Mouse (Mus musculus): ENCODE data around the gene Zfp618. TPM values are rescaled to one million over a fixed set of nuclear protein-coding genes. Genes with fewer than 3 reads are reported as not detected.
A peak's percentile ranks its signal among the peaks of the same experiment; 100 is the strongest.

Zfp618 gene
- polyA plus RNA-seq, 1 experiment = 0.60 TPM

GRCm38 (mm10) chr4:63154028-63154427 lies 188.7 kb downstream of the Zfp618 start:
- Histone ChIP-seq H3K4me3 (ENCODE audit: low read depth, low read length) (no peak overlapping the region), H3K36me3 (ENCODE audit: control insufficient read depth, insufficient read depth, low read length) (no peaks in the 10 kb centered on the region), H3K4me1 (ENCODE audit: control insufficient read depth, insufficient read depth, insufficient read length, low read length) (peaks cover 7% of the 10 kb centered on the region; the same call in 1 of the 2 replicates), H3K27ac (ENCODE audit: insufficient read depth, low read depth, low read length) (no peak overlapping the region), H3K27me3 (ENCODE audit: control insufficient read depth, insufficient read depth, low read length) (no peaks in the 10 kb centered on the region)
- TF ChIP-seq CTCF (IDR thresholded peaks at IDR 0.05; ENCODE audit: extremely low read depth, insufficient read length, insufficient replicate concordance, low read depth, low read length) (no peak), POLR2A (IDR thresholded peaks at IDR 0.05; ENCODE audit: low read depth, low read length) (no peak)
- WGBS = 74% methylated on average over 4 of the region's 4 CpGs

DNA sequence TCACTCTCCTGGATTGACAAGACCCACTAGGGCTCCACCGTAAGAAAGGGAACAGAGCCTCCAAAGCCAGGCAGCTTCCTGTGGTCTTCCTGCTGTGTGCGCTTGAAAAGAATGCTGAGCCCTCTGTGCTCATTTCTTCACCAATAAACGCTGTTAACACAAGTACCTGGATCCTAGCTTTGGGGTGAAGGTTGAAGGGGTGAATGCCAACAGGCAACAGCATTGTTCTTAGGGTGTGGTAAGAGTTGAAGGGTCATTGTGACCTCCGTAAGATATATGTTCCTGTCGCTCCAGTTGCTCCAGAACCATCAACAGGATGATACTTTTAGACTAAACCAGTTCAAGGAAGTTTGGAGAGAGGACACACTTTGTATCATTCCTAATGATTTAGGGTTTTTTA lies 189.3 kb downstream of the Zfp618 start, which contains the start of gene Ambp:
TSS of gene Ambp (minus strand) at position 101 of the 400 bp plus-strand sequence.
- 67% methylated on average over 5 of the region's 5 CpGs for WGBS
- H3K27me3 ChIP-seq (ENCODE audit: control insufficient read depth, insufficient read depth, low read length) = no peaks in the 10 kb centered on the region
- H3K4me1 ChIP-seq (ENCODE audit: control insufficient read depth, insufficient read depth, insufficient read length, low read length) = peaks cover 7% of the 10 kb centered on the region; the same call in 1 of the 2 replicates
- no peak within 1 kb of the TSS for H3K27ac ChIP-seq (ENCODE audit: insufficient read depth, low read depth, low read length)
- no peaks in the 10 kb centered on the region for H3K36me3 ChIP-seq (ENCODE audit: control insufficient read depth, insufficient read depth, low read length)
- TF ChIP-seq POLR2A (IDR thresholded peaks at IDR 0.05; ENCODE audit: low read depth, low read length) (no peak), CTCF (IDR thresholded peaks at IDR 0.05; ENCODE audit: extremely low read depth, insufficient read length, insufficient replicate concordance, low read depth, low read length) (no peak)
- H3K4me3 ChIP-seq (ENCODE audit: low read depth, low read length) = no peak within 1 kb of the TSS

DNA sequence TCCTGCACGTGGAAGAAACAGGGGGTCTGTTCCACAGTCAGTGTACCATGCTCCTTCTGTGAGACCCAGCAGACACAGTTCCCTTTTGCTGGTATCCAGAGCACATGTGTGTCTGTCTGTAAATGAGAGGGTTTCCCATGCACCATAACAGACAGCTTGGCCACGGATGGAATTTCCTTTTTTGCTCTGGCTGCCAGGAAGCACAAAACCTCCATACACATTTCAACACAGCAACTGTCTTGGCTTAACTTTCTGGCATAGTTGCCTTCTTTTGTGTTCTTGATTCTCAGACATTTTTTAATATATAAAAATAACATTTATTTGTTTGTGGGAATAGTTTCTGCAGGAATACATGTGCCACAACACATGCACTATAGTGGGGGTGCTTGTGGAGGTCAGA lies 190.2 kb downstream of the Zfp618 start:
- no peak overlapping the region for H3K4me3 ChIP-seq (ENCODE audit: low read depth, low read length)
- H3K4me1 ChIP-seq (ENCODE audit: control insufficient read depth, insufficient read depth, insufficient read length, low read length) = peaks cover 7% of the 10 kb centered on the region; the same call in 1 of the 2 replicates
- H3K27me3 ChIP-seq (ENCODE audit: control insufficient read depth, insufficient read depth, low read length) = no peaks in the 10 kb centered on the region
- no peak overlapping the region for H3K27ac ChIP-seq (ENCODE audit: insufficient read depth, low read depth, low read length)
- 53% methylated on average over 2 of the region's 2 CpGs for WGBS
- H3K36me3 ChIP-seq (ENCODE audit: control insufficient read depth, insufficient read depth, low read length) = no peaks in the 10 kb centered on the region
- TF ChIP-seq CTCF (IDR thresholded peaks at IDR 0.05; ENCODE audit: extremely low read depth, insufficient read length, insufficient replicate concordance, low read depth, low read length) (no peak), POLR2A (IDR thresholded peaks at IDR 0.05; ENCODE audit: low read depth, low read length) (no peak)

DNA sequence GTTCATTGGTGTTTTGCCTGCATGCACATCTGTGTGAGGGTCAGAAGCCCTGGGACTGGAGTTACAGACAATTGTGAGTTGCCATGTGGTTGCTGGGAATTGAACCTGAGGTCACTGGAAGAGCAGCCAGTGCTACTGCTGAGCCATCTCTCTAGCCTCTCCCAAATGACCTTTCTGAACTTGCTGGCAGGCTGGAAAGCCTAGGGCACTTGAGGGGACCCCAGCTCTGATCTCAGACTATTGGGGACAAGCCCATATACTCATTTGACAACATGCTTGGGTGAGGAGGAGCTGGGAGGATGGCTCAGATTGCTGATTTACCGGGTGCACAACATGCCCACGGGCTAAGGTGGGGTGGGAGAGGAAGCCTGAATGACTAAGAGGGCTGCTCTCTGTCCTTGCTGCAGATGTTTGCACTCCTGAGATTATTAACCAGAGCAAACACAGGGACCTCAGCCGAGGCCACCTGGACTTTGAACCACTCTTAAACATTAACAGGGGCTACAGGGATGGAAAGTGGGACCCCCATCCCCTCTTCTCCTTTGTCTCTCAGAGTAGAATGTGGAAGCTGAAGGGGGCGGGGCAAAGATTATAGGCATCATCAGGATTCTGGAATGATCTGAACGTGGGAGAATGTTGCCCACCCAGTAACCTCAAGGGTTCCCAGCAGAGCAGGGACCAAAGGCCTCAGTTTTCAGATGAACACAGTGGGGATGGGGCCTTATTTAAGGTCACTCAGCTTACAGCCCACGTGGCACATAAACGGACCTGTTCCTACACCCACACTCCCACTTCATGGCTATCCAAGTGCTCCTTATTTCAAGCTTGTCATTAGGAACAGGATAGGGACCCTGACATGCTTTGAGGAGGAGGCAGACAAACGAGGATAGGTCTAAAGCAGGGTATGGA lies 191.6 kb downstream of the Zfp618 start:
- TF ChIP-seq POLR2A (IDR thresholded peaks at IDR 0.05; ENCODE audit: low read depth, low read length) (no peak), CTCF (IDR thresholded peaks at IDR 0.05; ENCODE audit: extremely low read depth, insufficient read length, insufficient replicate concordance, low read depth, low read length) (no peak)
- Histone ChIP-seq H3K36me3 (ENCODE audit: control insufficient read depth, insufficient read depth, low read length) (no peaks in the 10 kb centered on the region), H3K4me3 (ENCODE audit: low read depth, low read length) (no peak overlapping the region), H3K27ac (ENCODE audit: insufficient read depth, low read depth, low read length) (no peak overlapping the region), H3K4me1 (ENCODE audit: control insufficient read depth, insufficient read depth, insufficient read length, low read length) (peaks cover 7% of the 10 kb centered on the region; the same call in 1 of the 2 replicates), H3K27me3 (ENCODE audit: control insufficient read depth, insufficient read depth, low read length) (no peaks in the 10 kb centered on the region)
- 23% methylated on average over 8 of the region's 8 CpGs for WGBS

GRCm38 (mm10) chr4:63158192-63158591 lies 192.8 kb downstream of the Zfp618 start:
- no peak overlapping the region for H3K4me3 ChIP-seq (ENCODE audit: low read depth, low read length)
- H3K27ac ChIP-seq (ENCODE audit: insufficient read depth, low read depth, low read length) = no peak overlapping the region
- no peaks in the 10 kb centered on the region for H3K36me3 ChIP-seq (ENCODE audit: control insufficient read depth, insufficient read depth, low read length)
- 83% methylated on average over 7 of the region's 7 CpGs for WGBS
- H3K4me1 ChIP-seq (ENCODE audit: control insufficient read depth, insufficient read depth, insufficient read length, low read length) = peaks cover 7% of the 10 kb centered on the region; the same call in 1 of the 2 replicates
- H3K27me3 ChIP-seq (ENCODE audit: control insufficient read depth, insufficient read depth, low read length) = no peaks in the 10 kb centered on the region
- no peak for TF ChIP-seq CTCF (IDR thresholded peaks at IDR 0.05; ENCODE audit: extremely low read depth, insufficient read length, insufficient replicate concordance, low read depth, low read length)
- no peak for TF ChIP-seq POLR2A (IDR thresholded peaks at IDR 0.05; ENCODE audit: low read depth, low read length)

- Histone ChIP-seq H3K4me1 (ENCODE audit: control insufficient read depth, insufficient read depth, insufficient read length, low read length) (peaks cover 7% of the 10 kb centered on the region; the same call in 1 of the 2 replicates), H3K27me3 (ENCODE audit: control insufficient read depth, insufficient read depth, low read length) (no peaks in the 10 kb centered on the region), H3K27ac (ENCODE audit: insufficient read depth, low read depth, low read length) (no peak overlapping the region), H3K4me3 (ENCODE audit: low read depth, low read length) (no peak overlapping the region), H3K36me3 (ENCODE audit: control insufficient read depth, insufficient read depth, low read length) (no peaks in the 10 kb centered on the region)
- no peak for TF ChIP-seq POLR2A (IDR thresholded peaks at IDR 0.05; ENCODE audit: low read depth, low read length)
- TF ChIP-seq CTCF (IDR thresholded peaks at IDR 0.05; ENCODE audit: extremely low read depth, insufficient read length, insufficient replicate concordance, low read depth, low read length) = peak; percentile 74; the same call in 1 of the 2 replicates
- WGBS = 5% methylated on average over 5 of the region's 5 CpGs
These were observed 193.7 kb downstream of the Zfp618 start for GRCm38 (mm10) chr4:63158961-63159592.

DNA sequence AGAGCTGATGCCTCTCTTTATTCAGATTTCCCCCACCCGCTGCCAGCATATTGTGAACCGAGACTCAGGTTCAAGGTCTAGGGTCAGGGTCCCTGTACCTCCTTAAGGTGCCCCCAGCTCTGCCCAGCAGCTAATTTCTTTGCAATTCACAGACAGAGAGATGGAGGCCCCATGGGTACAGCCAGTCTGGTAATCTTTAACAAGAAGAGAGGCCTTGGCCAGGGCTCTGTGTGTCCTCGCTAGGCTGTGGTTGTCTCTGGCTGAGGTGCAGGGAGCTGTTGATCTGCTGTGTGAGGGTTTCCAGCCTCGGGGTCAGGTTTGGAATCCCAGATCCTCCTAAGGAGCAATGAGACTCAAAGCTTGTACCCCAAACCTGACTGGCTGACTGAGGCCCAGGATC lies 200.3 kb downstream of the Zfp618 start:
- no peaks in the 10 kb centered on the region; the same call in 1 of the 2 replicates for H3K4me1 ChIP-seq (ENCODE audit: control insufficient read depth, insufficient read depth, insufficient read length, low read length)
- WGBS = 68% methylated on average over 4 of the region's 4 CpGs
- H3K27ac ChIP-seq (ENCODE audit: insufficient read depth, low read depth, low read length) = no peak overlapping the region

More for the DNA sequence above, 200.3 kb downstream of the Zfp618 start:
- no peak overlapping the region for H3K4me3 ChIP-seq (ENCODE audit: low read depth, low read length)
- no peaks in the 10 kb centered on the region for H3K27me3 ChIP-seq (ENCODE audit: control insufficient read depth, insufficient read depth, low read length)
- no peaks in the 10 kb centered on the region for H3K36me3 ChIP-seq (ENCODE audit: control insufficient read depth, insufficient read depth, low read length)
- TF ChIP-seq CTCF (IDR thresholded peaks at IDR 0.05; ENCODE audit: extremely low read depth, insufficient read length, insufficient replicate concordance, low read depth, low read length) = no peak
- TF ChIP-seq POLR2A (IDR thresholded peaks at IDR 0.05; ENCODE audit: low read depth, low read length) = no peak

Data from small intestine, adult 2 months (tissue).